Mouse (Mus musculus) cerebellum, adult 8-10 months (tissue): ENCODE results near the gene Fam196b.

ENCODE experiments used
- DNase-seq: peaks from one replicate; pipeline ENCODE4 v3.0.0; 2022

The Fam196b gene

DNA sequence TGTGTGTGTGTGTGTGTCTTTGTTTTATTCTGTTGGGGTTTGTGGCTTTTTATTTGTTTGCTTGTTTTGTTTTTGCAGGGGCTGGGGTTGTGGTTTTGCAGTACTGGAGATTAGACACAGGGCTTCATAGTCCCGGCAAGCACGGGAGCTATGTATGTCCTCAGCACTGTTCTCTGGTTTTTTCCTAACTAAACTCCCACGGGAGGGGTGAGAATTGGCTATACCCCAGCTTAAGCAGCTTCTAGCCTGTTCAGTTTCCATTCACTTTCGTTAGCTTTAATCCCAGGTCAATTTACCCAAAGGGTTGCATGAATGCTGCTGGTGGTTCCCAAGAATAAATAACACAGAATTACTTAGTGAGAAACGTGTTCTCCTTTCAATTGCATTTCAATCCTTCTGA is 92.2 kb downstream of the Fam196b start:
- DNase-seq, result no peak

- no peak for DNase-seq
These were observed 101.4 kb downstream of the Fam196b start for GRCm38 (mm10) chr11:34415884-34416618.

GRCm38 (mm10) chr11:34416619-34416979 is 102.0 kb downstream of the Fam196b start:
- no peak for DNase-seq

DNA sequence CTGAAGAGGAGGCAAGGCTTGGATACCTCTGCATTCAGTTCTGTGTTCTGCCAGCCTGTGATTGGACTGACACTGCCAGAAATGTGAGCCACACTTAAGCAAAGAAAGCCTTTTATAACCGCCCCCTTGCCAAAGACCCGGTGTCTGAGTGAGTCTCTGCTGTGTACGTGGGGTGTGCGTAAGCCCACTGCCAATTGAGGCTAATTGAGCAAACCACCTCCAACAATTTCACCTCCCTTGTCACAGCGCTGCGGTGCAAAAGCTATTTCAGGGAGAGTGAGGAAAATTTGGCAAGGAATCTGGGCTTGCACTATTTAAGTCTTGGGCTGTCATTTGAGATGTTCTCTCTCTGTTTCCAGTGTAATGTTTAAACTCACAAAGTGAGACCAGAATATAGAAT is 106.4 kb downstream of the Fam196b start:
- no peak for DNase-seq

GRCm38 (mm10) chr11:34424546-34424945 is 109.9 kb downstream of the Fam196b start:
- DNase-seq, result no peak

DNA sequence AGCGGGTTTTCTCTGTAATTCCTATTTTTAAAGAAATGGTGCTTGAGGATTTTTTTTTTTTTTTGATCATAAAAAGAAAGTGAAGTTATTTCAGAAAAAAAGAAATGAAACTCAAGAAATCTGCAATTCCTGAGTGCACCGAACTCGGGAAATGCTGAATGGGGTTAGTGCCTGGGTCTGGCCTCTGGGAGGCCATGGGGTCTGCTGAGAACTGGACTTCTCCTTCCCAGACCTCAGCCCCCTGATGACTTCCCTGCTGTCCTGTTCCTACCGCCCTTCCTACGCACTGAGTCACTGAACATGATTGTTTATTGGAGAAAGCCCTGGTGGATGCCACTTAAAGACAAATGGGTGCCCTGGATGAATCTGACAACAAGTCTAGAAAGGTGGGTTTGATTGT is 112.6 kb downstream of the Fam196b start:
- DNase-seq, result no peak

DNA sequence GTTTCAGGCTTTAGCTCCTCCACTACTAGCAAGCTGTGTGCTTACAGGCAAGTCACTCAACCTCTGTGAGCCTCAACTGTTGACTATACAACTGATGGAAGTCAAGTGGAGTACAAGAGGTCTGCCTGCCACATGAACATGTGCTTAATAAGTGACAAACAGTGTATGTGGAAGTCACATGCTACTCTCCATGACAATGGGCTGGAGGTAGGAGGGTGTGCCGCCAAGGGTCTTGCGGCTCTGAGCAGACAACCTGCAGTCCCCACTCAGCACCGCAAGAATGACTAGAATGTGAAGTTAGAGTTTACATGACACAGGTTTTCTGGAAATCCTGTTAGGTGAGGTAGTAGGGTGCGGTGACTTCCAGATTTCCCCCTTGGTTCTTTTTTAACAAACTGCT is 116.3 kb downstream of the Fam196b start:
- DNase-seq, result no peak

DNA sequence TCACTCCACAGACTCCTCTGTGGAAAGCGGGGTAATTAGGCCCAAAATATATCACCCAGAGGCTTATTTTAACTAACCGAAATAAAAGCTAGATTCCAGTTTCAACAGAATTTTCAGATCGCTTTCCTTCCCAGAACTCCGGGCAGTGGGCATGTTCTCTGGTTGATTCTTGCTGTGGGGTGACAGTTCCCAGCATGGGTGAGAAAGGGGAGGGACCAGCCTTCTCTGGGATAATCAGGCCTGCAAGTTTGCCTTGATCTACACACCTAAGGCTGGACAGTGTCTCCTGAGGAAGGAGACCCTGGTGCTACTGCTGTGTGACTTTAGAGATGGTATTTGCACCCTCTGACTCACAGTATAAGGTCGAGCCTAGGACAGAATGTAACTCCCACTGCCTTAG is 116.7 kb downstream of the Fam196b start:
- DNase-seq, result no peak

DNA sequence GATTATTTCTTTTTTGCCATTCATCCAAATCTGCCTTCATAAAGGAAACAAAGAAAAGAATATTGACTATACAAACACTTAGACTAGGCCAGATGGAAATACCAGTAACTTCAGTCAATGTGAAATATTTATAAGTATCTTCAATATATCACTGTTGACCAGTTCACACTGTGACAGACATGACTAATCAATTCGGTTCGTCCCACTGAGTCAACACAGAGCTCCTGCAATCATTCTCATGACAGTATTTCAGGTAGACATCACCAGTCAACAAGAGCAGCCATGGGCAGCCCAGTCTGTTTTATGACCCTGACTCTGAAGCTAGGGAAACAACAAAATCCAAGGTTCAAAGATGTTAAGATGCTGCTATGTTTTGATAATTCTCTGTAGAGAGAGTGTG is 117.4 kb downstream of the Fam196b start:
- DNase-seq, result no peak

DNA sequence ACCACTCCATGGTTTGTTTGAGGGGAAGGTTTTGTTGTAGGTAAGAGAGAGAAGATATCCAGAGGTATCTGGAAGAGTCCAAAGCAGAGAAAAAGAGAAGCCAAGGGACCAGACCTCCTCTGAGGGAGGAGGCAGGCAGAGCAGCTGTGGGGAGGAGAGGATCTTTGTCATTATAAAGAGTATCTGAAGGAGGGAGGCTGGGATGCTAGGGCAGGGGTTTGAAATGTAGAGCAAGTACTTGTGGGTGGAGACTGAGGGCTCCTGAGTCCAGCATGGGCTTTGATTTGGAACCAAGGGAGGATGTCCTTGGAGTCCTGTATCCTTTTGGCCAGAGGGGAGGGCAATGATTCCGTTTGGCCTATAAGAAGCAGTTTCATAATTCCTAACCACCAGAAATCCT is 122.8 kb downstream of the Fam196b start:
- DNase-seq, result no peak

- no peak for DNase-seq
These were observed 123.8 kb downstream of the Fam196b start for GRCm38 (mm10) chr11:34438429-34438828.

DNA sequence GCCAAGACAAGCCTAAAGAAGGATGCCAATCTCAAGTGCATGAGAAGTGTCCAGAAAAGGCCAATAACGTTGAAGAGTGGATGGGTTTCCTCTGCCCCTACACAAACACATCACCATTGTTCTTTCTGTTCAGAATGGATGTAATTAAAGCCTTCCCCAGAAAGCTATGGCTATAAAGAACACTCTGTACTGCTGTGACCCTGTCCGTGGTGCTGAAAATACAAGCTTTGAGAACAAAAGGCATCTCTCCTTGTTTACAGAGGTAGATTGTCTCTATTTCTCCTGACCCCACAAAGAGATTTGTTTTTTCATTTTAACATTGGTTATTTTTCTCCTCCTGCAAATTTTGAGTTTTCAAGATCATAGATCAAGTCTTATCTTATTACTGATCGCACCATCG is 133.3 kb downstream of the Fam196b start:
- DNase-seq, result no peak

DNA sequence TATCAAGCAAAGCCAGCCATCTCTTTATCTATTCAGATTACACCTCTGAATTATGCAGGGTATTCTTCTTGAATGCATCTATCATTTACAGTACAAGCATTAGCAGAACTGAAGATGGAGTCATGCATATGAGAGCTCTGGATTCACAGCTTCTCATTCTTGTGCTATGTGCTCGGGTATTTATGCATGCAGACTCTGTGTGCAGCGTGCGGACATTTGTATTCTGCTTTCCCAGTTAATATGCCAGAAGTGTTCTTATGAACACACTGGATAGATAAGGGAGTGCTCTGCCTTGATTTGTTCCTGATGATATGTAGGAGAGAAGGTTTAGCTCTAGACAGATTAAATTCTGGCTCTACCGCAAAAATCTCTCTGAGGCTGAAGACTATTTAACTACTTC is 135.3 kb downstream of the Fam196b start:
- DNase-seq, result no peak

GRCm38 (mm10) chr11:34467056-34467455 is 152.4 kb downstream of the Fam196b start:
- DNase-seq, result no peak

DNA sequence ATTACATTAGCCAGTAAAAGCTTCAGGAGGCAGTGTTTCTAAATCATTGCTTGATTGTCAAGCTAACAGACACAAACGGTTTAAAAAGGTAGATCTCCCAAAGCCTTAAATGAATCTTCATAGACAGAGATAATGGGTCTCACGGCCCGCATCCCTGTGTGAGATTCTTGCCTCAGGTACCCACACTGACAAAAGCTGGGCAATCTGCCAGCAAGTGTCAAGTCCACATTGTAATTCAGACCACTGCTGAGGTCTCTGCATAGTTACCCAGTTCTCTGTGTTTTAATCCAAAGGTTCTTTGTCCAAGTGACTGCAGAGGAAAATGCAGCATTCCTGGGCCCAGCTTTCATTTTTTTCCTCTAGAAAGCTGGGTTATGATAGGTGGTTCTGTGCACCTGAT is 153.9 kb downstream of the Fam196b start:
- DNase-seq, result no peak

DNA sequence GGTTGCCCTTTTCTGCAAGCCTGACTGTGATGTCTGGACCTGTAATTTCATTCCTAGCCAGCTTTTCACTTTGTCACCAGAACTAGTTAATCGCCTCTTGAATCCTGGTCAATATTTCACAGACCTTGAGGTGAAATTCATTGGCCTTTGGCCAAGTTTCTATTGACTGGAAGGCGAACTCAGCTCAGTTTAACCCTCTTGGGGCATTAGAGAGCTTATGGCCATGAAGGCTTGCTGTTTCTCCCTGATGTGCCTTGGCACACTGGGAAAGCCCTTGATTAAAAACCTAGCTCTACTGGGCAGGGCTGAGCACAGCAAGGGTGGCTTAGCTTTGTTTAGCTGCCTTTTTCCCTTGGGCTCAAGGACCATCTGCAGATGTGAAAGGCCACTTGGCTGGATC is 155.2 kb downstream of the Fam196b start:
- no peak for DNase-seq
